Mouse (Mus musculus): Measurements from ENCODE around the gene Txndc11.

GRCm38 (mm10) chr16:11051134-11051533, 83.3 kb downstream of the Txndc11 start:
- no peak for TF ChIP-seq CTCF (IDR thresholded peaks at IDR 0.05; ENCODE audit: control insufficient read depth, insufficient read depth, insufficient read length)
- no peak for TF ChIP-seq USF1 (IDR thresholded peaks at IDR 0.05; ENCODE audit: low read depth)
- TF ChIP-seq CEBPB (IDR thresholded peaks at IDR 0.05; ENCODE audit: low read depth), result no peak
- no peak for TF ChIP-seq FOSL1 (IDR thresholded peaks at IDR 0.05; ENCODE audit: insufficient read depth, low read length, poor library complexity, severe bottlenecking)
- no peak for TF ChIP-seq MYOD1 (IDR thresholded peaks at IDR 0.05; ENCODE audit: control insufficient read depth, insufficient read length, low read depth)
- TF ChIP-seq MAX (IDR thresholded peaks at IDR 0.05), result no peak
